Mouse (Mus musculus): ENCODE measurements around the gene Atp6v0d1. TPM values are rescaled to one million over a fixed set of nuclear protein-coding genes. Genes with fewer than 3 reads are reported as not detected.
"Not testable (repeated sequence)": the region's sequence is repeated elsewhere in the genome, so short reads cannot be mapped to it uniquely, and the experiment has no call there.

Gene Atp6v0d1
- polyA plus RNA-seq, 1 experiment from 2014 or later: 51.0 TPM

DNA sequence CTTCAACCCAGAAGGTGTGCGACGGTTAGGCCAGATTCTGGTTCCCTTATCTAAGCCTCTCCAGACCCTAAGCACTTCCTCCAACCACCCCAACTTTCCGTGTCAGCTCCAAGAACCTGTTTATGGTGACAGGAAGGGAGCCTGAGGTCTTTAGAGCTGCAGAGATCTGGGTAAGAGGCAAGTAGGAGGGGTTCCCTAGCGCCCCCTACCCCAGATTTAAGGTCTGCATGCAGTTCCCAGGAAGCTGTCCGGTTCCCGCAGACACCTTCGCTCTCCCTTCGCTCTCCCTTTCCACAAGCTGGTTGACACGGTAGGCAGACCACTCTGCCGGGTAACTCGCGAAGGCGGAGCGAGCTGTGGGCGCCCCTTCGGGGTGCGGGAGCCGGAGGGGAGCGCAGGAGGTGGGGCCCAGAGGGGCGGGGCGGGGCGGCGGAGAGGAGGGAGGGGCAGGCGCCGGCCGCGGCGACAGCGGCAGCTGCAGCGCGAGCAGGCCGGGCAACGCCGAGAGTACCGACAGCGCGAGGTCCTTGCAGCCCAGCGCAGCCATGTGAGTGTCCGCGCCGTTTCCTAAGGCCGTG, 39.0 kb upstream of the Atp6v0d1 start, which contains the start of gene Ripor1:
Gene Ripor1, plus strand, starts transcription at position 452 of the 578 bp plus-strand sequence.
- H3K4me3 ChIP-seq: peak within 1 kb of the TSS; percentile 77
- peak within 1 kb of the TSS; percentile 90 for H3K9ac ChIP-seq
- peaks cover 65% of the 10 kb centered on the region for H3K4me1 ChIP-seq
- H3K36me3 ChIP-seq: no peaks in the 10 kb centered on the region
- 0 out of 2 replicates have a peak, but pooled peaks cover 12% of the 10 kb centered on the region for H3K27me3 ChIP-seq (replicated peaks)
- no peaks in the 10 kb centered on the region for H3K9me3 ChIP-seq (replicated peaks)
- peak; percentile 77 for ATAC-seq
- under 1% methylated on average over 24 of the region's 42 CpGs for WGBS (ENCODE audit: insufficient replicate concordance)
- peak within 1 kb of the TSS; percentile 87 for H3K27ac ChIP-seq
- peak within 1 kb of the TSS; percentile 99 for H3K4me2 ChIP-seq

DNA sequence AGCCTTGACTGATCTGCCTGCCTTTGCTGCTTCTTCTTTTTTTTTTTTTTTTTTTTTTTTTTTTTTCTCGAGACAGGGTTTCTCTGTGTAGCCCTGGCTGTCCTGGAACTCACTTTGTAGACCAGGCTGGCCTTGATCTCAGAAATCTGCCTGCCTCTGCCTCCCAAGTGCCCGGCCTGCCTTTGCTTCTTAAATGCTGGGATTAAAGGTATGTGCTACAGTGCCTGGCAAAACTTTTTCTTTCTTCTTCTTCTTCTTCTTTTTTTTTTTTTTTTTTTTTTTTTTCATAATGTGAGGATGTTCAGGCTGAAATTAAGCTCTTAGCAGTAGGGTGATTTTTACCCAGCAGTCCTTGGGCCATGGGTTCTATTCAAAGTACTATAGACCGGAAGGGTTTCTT, 36.7 kb upstream of the Atp6v0d1 start:
- not testable (repeated sequence) for H3K9ac ChIP-seq; H3K36me3 ChIP-seq; H3K27ac ChIP-seq; ATAC-seq; H3K4me3 ChIP-seq; H3K9me3 ChIP-seq (replicated peaks); H3K4me2 ChIP-seq
- WGBS (ENCODE audit: insufficient replicate concordance): 54% methylated on average over 3 of the region's 3 CpGs
- Histone ChIP-seq H3K27me3 (replicated peaks) (0 out of 2 replicates have a peak, but pooled peaks cover 12% of the 10 kb centered on the region), H3K4me1 (peaks cover 41% of the 10 kb centered on the region)

DNA sequence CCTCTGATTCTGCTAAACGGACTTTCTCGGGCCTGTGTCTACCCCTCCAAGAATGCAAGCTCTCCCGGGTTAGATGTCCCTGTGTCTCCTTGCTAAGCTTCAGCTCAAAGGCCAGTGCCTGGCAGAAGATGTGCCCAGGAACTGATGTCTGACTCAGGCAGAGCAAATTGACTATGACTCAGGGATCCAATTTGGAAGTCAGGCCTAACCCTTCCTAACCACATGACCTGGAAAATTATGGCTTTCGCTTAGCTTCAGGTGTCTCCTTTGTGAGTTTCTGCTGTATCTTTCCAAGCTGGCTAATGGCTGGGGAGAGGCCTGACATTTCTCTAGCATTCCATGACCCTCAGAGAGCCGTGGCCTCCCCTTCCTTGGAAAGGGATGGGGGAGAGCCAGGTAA, 35.5 kb upstream of the Atp6v0d1 start:
- ATAC-seq: no peak
- Histone ChIP-seq H3K4me2 (no peak overlapping the region), H3K27ac (no peak overlapping the region), H3K4me3 (no peak overlapping the region), H3K4me1 (peaks cover 39% of the 10 kb centered on the region), H3K9me3 (replicated peaks) (no peaks in the 10 kb centered on the region), H3K9ac (no peak overlapping the region), H3K36me3 (no peaks in the 10 kb centered on the region), H3K27me3 (replicated peaks) (0 out of 2 replicates have a peak, but pooled peaks cover 12% of the 10 kb centered on the region)
- 70% methylated on average over 5 of the region's 5 CpGs for WGBS (ENCODE audit: insufficient replicate concordance)

- WGBS (ENCODE audit: insufficient replicate concordance): 47% methylated on average over 6 of the region's 6 CpGs
- Histone ChIP-seq H3K9ac (no peak overlapping the region), H3K9me3 (replicated peaks) (no peaks in the 10 kb centered on the region), H3K4me3 (no peak overlapping the region), H3K4me2 (no peak overlapping the region), H3K36me3 (no peaks in the 10 kb centered on the region), H3K4me1 (peaks cover 24% of the 10 kb centered on the region), H3K27me3 (replicated peaks) (peaks cover 27% of the 10 kb centered on the region), H3K27ac (no peak overlapping the region)
- no peak for ATAC-seq
These were observed 32.9 kb upstream of the Atp6v0d1 start for GRCm38 (mm10) chr8:105598777-105599176.

GRCm38 (mm10) chr8:105596362-105597034, 30.7 kb upstream of the Atp6v0d1 start:
- H3K4me3 ChIP-seq: peak overlapping the region; percentile 26
- 4% methylated on average over 14 of the region's 14 CpGs for WGBS (ENCODE audit: insufficient replicate concordance)
- no peaks in the 10 kb centered on the region for H3K36me3 ChIP-seq
- H3K27me3 ChIP-seq (replicated peaks): peaks cover 22% of the 10 kb centered on the region
- peak overlapping the region; percentile 65 for H3K4me2 ChIP-seq
- ATAC-seq: peak; percentile 83
- H3K4me1 ChIP-seq: peaks cover 17% of the 10 kb centered on the region
- no peaks in the 10 kb centered on the region for H3K9me3 ChIP-seq (replicated peaks)
- H3K27ac ChIP-seq: no peak overlapping the region
- H3K9ac ChIP-seq: no peak overlapping the region

DNA sequence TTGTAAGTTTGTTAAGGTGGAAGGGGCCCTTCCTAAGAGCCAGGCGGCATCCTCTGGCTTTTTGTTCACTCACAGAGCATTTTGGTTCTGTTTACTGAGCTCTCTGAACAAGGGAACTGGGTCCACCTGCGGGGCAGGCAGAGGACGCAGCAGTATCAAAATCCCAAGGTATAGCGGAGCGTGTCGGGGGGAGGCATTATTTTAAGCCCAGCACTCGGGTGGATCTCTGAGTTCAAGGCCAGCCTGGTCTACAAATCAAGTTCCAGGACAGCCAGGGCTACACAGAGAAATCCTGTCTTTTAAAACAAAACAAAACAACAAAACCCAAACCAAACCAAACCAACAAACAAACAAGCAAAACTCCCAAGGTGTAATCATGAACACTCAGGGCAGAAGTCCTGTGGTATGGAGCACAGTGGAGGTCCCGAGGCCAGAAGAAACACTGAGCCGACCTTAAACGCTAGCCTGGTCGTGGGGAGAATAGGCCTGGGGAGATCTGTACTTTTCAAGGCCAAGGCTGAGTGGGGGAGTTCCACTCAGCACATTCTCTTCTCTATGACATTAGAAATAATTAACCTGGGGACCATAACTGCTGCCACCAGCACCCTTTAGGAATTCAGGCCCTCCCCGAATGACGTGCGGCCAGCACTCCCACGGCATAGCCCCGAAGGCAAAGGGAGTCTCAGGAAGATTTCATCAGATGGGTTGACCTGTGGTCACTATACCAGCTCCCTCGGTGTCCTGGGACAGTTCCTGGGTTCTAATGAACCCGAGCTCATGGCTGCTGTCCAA, 28.8 kb upstream of the Atp6v0d1 start:
- Histone ChIP-seq H3K4me1 (peaks cover 17% of the 10 kb centered on the region), H3K27ac (no peak overlapping the region), H3K9me3 (replicated peaks) (no peaks in the 10 kb centered on the region), H3K27me3 (replicated peaks) (peaks cover 22% of the 10 kb centered on the region), H3K4me2 (peak overlapping the region; percentile 0; the same call in 1 of the 2 replicates), H3K36me3 (no peaks in the 10 kb centered on the region), H3K4me3 (no peak overlapping the region), H3K9ac (no peak overlapping the region)
- no peak for ATAC-seq
- WGBS (ENCODE audit: insufficient replicate concordance): 66% methylated on average over 18 of the region's 18 CpGs

DNA sequence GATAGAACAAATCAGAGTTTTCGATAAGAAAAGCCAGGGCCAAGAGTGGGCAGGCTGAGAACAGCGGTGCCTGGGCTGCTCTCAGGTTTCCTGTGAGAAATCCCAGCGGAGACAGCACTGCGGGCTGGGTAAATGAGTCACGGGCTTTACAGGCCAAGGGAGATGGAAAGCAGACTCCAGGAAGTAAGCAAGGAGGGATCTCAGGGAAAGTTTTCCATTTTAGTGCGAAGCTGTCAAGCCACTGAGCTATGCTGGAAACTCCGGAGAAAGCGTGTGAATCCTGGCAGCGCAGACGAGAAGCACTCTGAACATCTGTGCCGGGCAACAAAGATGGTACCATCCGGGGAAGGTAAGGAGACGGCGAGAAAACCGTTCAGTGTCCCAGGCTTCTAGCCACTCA, 28.0 kb upstream of the Atp6v0d1 start:
- H3K36me3 ChIP-seq: no peaks in the 10 kb centered on the region
- peaks cover 17% of the 10 kb centered on the region for H3K4me1 ChIP-seq
- no peaks in the 10 kb centered on the region for H3K9me3 ChIP-seq (replicated peaks)
- ATAC-seq: no peak
- H3K4me2 ChIP-seq: peak overlapping the region; percentile 0; the same call in 1 of the 2 replicates
- peaks cover 22% of the 10 kb centered on the region for H3K27me3 ChIP-seq (replicated peaks)
- H3K27ac ChIP-seq: 0 out of 2 replicates have a peak overlapping the region, but pooled peaks have one; percentile 28
- no peak overlapping the region for H3K4me3 ChIP-seq
- no peak overlapping the region for H3K9ac ChIP-seq
- WGBS (ENCODE audit: insufficient replicate concordance): 31% methylated on average over 15 of the region's 15 CpGs

- Histone ChIP-seq H3K4me1 (peaks cover 17% of the 10 kb centered on the region), H3K27me3 (replicated peaks) (peaks cover 22% of the 10 kb centered on the region), H3K4me2 (no peak overlapping the region), H3K9me3 (replicated peaks) (no peaks in the 10 kb centered on the region), H3K27ac (no peak overlapping the region), H3K4me3 (no peak overlapping the region), H3K9ac (no peak overlapping the region), H3K36me3 (no peaks in the 10 kb centered on the region)
- no peak for ATAC-seq
- 67% methylated on average over 2 of the region's 2 CpGs for WGBS (ENCODE audit: insufficient replicate concordance)
These were observed 26.6 kb upstream of the Atp6v0d1 start for GRCm38 (mm10) chr8:105592431-105592830.

- Histone ChIP-seq H3K9ac (no peak overlapping the region), H3K4me1 (0 out of 2 replicates have a peak, but pooled peaks cover under 1% of the 10 kb centered on the region), H3K27ac (no peak overlapping the region), H3K4me3 (no peak overlapping the region), H3K36me3 (no peaks in the 10 kb centered on the region), H3K9me3 (replicated peaks) (no peaks in the 10 kb centered on the region), H3K27me3 (replicated peaks) (0 out of 2 replicates have a peak, but pooled peaks cover 5% of the 10 kb centered on the region), H3K4me2 (no peak overlapping the region)
- ATAC-seq: no peak
- WGBS (ENCODE audit: insufficient replicate concordance): 35% methylated on average over 3 of the region's 3 CpGs
These were observed 13.9 kb upstream of the Atp6v0d1 start for GRCm38 (mm10) chr8:105579719-105580118.

DNA sequence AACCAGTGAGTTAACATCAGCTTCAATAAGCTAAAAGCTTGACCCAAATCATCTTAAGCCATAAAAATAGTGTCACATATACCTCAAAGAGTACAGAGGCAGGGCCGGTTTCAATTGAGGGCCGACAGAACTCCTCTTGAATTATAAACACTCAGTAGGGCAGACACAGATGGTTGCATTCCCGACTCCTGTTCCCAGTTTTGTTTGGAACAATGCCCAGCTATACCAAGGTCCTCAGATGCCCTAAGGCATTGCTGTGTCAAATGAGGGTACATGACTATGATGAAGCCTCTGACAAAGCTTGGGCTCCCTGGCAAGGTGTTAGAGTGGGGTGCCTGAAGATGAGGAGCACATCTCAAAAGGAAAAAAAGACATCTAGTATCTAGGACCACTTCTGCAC, 9.7 kb upstream of the Atp6v0d1 start:
- Histone ChIP-seq H3K4me3 (no peak overlapping the region), H3K27ac (no peak overlapping the region), H3K9ac (no peak overlapping the region), H3K27me3 (replicated peaks) (0 out of 2 replicates have a peak, but pooled peaks cover 9% of the 10 kb centered on the region), H3K4me2 (no peak overlapping the region), H3K9me3 (replicated peaks) (no peaks in the 10 kb centered on the region), H3K36me3 (no peaks in the 10 kb centered on the region), H3K4me1 (no peaks in the 10 kb centered on the region)
- WGBS (ENCODE audit: insufficient replicate concordance): 76% methylated on average over 3 of the region's 3 CpGs
- no peak for ATAC-seq

GRCm38 (mm10) chr8:105574741-105575140, 8.9 kb upstream of the Atp6v0d1 start:
- Histone ChIP-seq H3K4me2 (no peak overlapping the region), H3K4me3 (no peak overlapping the region), H3K9ac (no peak overlapping the region), H3K27ac (no peak overlapping the region), H3K27me3 (replicated peaks) (0 out of 2 replicates have a peak, but pooled peaks cover 9% of the 10 kb centered on the region), H3K9me3 (replicated peaks) (no peaks in the 10 kb centered on the region), H3K4me1 (no peaks in the 10 kb centered on the region), H3K36me3 (no peaks in the 10 kb centered on the region)
- WGBS (ENCODE audit: insufficient replicate concordance): 58% methylated on average over 6 of the region's 6 CpGs
- ATAC-seq: no peak

- H3K4me1 ChIP-seq: no peaks in the 10 kb centered on the region
- no peak for ATAC-seq
- H3K27me3 ChIP-seq (replicated peaks): 0 out of 2 replicates have a peak, but pooled peaks cover 9% of the 10 kb centered on the region
These were observed 7.6 kb upstream of the Atp6v0d1 start for GRCm38 (mm10) chr8:105573427-105573826.

More at GRCm38 (mm10) chr8:105573427-105573826, 7.6 kb upstream of the Atp6v0d1 start:
- H3K4me2 ChIP-seq: no peak overlapping the region
- no peak overlapping the region for H3K4me3 ChIP-seq
- no peaks in the 10 kb centered on the region for H3K36me3 ChIP-seq
- H3K9ac ChIP-seq: no peak overlapping the region
- no peak overlapping the region for H3K27ac ChIP-seq
- no peaks in the 10 kb centered on the region for H3K9me3 ChIP-seq (replicated peaks)

Measured in liver, embryonic 12.5 days (tissue).